9 mouse cellular contexts compared by ENCODE assay signal in genomic region chr10:81433541-81434289, GRCm38 (mm10). TPM values are rescaled to one million over a fixed set of nuclear protein-coding genes. Genes with fewer than 3 reads are reported as not detected.
DNase-seq lines count a peak whose midpoint lies in the region; ATAC-seq and TF ChIP-seq lines count a peak whose summit lies in the region.
"Had no signal": no experiment of that assay in that cellular context is flagged by ENCODE, and none has a peak within 500 bp of the region (broad histone marks: within the 10 kb centered on the region; RNA-seq: fewer than 3 reads in every experiment).

No protein-coding gene starts in this region.

- no peak overlapping the region for H3K4me2 ChIP-seq in forebrain, embryonic 13.5 days
- peak overlapping the region; percentile 51 for H3K4me2 ChIP-seq in hindbrain, postnatal 0 days (ENCODE audit: low read depth, low read length)
- H3K4me2 ChIP-seq in liver, postnatal 0 days (ENCODE audit: low read depth, low read length) = peak overlapping the region; percentile 59
- peak overlapping the region; percentile 54 for H3K4me2 ChIP-seq in neural tube, embryonic 13.5 days

- WGBS in forebrain, embryonic 13.5 days = 79% methylated on average over 26 of the region's 26 CpGs
- WGBS in hindbrain, postnatal 0 days = 51% methylated on average over 26 of the region's 26 CpGs
- WGBS in liver, postnatal 0 days (ENCODE audit: insufficient replicate concordance) = 62% methylated on average over 26 of the region's 26 CpGs
- 71% methylated on average over 26 of the region's 26 CpGs for WGBS in neural tube, embryonic 13.5 days

- H3K4me1 ChIP-seq in forebrain, embryonic 13.5 days = peaks cover 49% of the 10 kb centered on the region
- H3K4me1 ChIP-seq in hindbrain, postnatal 0 days (ENCODE audit: insufficient read depth, low read length) = peaks cover 31% of the 10 kb centered on the region
- H3K4me1 ChIP-seq in liver, postnatal 0 days (ENCODE audit: insufficient read depth) = peaks cover 33% of the 10 kb centered on the region
- peaks cover 47% of the 10 kb centered on the region for H3K4me1 ChIP-seq in neural tube, embryonic 13.5 days (replicated peaks)

- DNase-seq in frontal cortex, postnatal 14 days (ENCODE audit: low spot score in 2 of 2) = peak; percentile 12 to 41
- DNase-seq in frontal cortex, adult 2 months (ENCODE audit: extremely low spot score in 1 of 2, low spot score in 1 of 2) = no peak
- DNase-seq in MN1 (ENCODE audit: low spot score) = peak; percentile 80
- no peak for DNase-seq in hindbrain, postnatal 0 days (ENCODE audit: low spot score)
- peak; percentile 30 for DNase-seq in liver, postnatal 0 days
- peak; percentile 63 to 78 for DNase-seq in thymus, postnatal 36 days

- H3K27ac ChIP-seq in forebrain, embryonic 13.5 days = peak overlapping the region; percentile 28; the same call in 1 of the 2 replicates
- peak overlapping the region; percentile 37; the same call in 1 of the 2 replicates for H3K27ac ChIP-seq in hindbrain, postnatal 0 days
- 0 out of 2 replicates have a peak overlapping the region, but pooled peaks have one; percentile 5 for H3K27ac ChIP-seq in liver, postnatal 0 days (ENCODE audit: low read depth)
- H3K27ac ChIP-seq in neural tube, embryonic 13.5 days (replicated peaks) = 0 out of 2 replicates have a peak overlapping the region, but pooled peaks have one; percentile 18

- TF ChIP-seq EP300 in liver, postnatal 0 days (IDR thresholded peaks at IDR 0.05; ENCODE audit: low read depth) = no peak

- H3K4me3 ChIP-seq in forebrain, embryonic 13.5 days = no peak overlapping the region
- no peak overlapping the region for H3K4me3 ChIP-seq in hindbrain, postnatal 0 days (ENCODE audit: low read length)
- H3K4me3 ChIP-seq in liver, postnatal 0 days (ENCODE audit: low read depth, low read length) = no peak overlapping the region
- no peak overlapping the region for H3K4me3 ChIP-seq in neural tube, embryonic 13.5 days

- no peaks in the 10 kb centered on the region for H3K9me3 ChIP-seq in forebrain, embryonic 13.5 days (replicated peaks)
- H3K9me3 ChIP-seq in hindbrain, postnatal 0 days (ENCODE audit: low read length) = no peaks in the 10 kb centered on the region
- no peaks in the 10 kb centered on the region for H3K9me3 ChIP-seq in liver, postnatal 0 days (ENCODE audit: low read length)
- no peaks in the 10 kb centered on the region for H3K9me3 ChIP-seq in neural tube, embryonic 13.5 days

- no peaks in the 10 kb centered on the region for H3K27me3 ChIP-seq in forebrain, embryonic 13.5 days
- no peaks in the 10 kb centered on the region for H3K27me3 ChIP-seq in hindbrain, postnatal 0 days (ENCODE audit: insufficient read depth, low read length)
- H3K27me3 ChIP-seq in liver, postnatal 0 days (ENCODE audit: insufficient read depth, low read length) = peaks cover 6% of the 10 kb centered on the region; the same call in 1 of the 2 replicates
- peaks cover 5% of the 10 kb centered on the region for H3K27me3 ChIP-seq in neural tube, embryonic 13.5 days
- H3K27me3 ChIP-seq: Patski had no signal

- peak; percentile 44 for TF ChIP-seq CTCF in hindbrain, postnatal 0 days (IDR thresholded peaks at IDR 0.05; ENCODE audit: low read depth)
- TF ChIP-seq CTCF in liver, postnatal 0 days (IDR thresholded peaks at IDR 0.05; ENCODE audit: low read depth) = peak; percentile 26; the same call in 1 of the 2 replicates

- no peak for ATAC-seq in forebrain, embryonic 13.5 days
- ATAC-seq in hindbrain, postnatal 0 days = no peak
- ATAC-seq in liver, postnatal 0 days = no peak
- no peak for ATAC-seq in neural tube, embryonic 13.5 days (ENCODE audit: low read depth)

- H3K9ac ChIP-seq in forebrain, embryonic 13.5 days = no peak overlapping the region
- H3K9ac ChIP-seq in hindbrain, postnatal 0 days (replicated peaks; ENCODE audit: low read length) = no peak overlapping the region
- no peak overlapping the region for H3K9ac ChIP-seq in liver, postnatal 0 days (replicated peaks)
- peak overlapping the region; percentile 55; the same call in 1 of the 2 replicates for H3K9ac ChIP-seq in neural tube, embryonic 13.5 days

- no peaks in the 10 kb centered on the region for H3K36me3 ChIP-seq in forebrain, embryonic 13.5 days (ENCODE audit: poor library complexity, severe bottlenecking)
- H3K36me3 ChIP-seq in hindbrain, postnatal 0 days (ENCODE audit: insufficient read depth, low read length) = no peaks in the 10 kb centered on the region
- no peaks in the 10 kb centered on the region for H3K36me3 ChIP-seq in liver, postnatal 0 days (replicated peaks; ENCODE audit: insufficient read depth, low read length)
- H3K36me3 ChIP-seq in neural tube, embryonic 13.5 days = no peaks in the 10 kb centered on the region

RNA-seq across cellular contexts. Expression of gene Nfic, which starts 21.7 kb away (rescaled TPM):
- 39.6 and 47.7 TPM in 2 replicates for polyA plus RNA-seq in frontal cortex, adult 2 months (2012; rRNA removed)
- polyA plus RNA-seq in forebrain, embryonic 13.5 days (2015; fragmentation: Nextera tagmentation; extraction: Ambion mirVana) = 18.5 and 25.2 TPM in 2 replicates
- 17.2 and 26.5 TPM in 2 replicates for total RNA-seq in hindbrain, postnatal 0 days (2014; rRNA removed)
- 33.8 and 34.6 TPM in 2 replicates for polyA plus RNA-seq in hindbrain, postnatal 0 days (2015; fragmentation: Nextera tagmentation; extraction: Ambion mirVana)
- 19.6 and 21.1 TPM in 2 replicates for polyA plus RNA-seq in liver, postnatal 0 days (2015; fragmentation: Nextera tagmentation; extraction: Ambion mirVana)
- 27.1 and 27.9 TPM in 2 replicates for polyA plus RNA-seq in neural tube, embryonic 13.5 days (2015; fragmentation: Nextera tagmentation; extraction: Ambion mirVana)

RNA-seq across cellular contexts. Expression of gene Smim24, which starts 40.9 kb away (rescaled TPM):
- 3.6 and 4.5 TPM in 2 replicates for polyA plus RNA-seq in frontal cortex, adult 2 months (2012; rRNA removed)
- 1.8 TPM in 2 replicates for polyA plus RNA-seq in forebrain, embryonic 13.5 days (2015; fragmentation: Nextera tagmentation; extraction: Ambion mirVana)
- total RNA-seq in hindbrain, postnatal 0 days (2014; rRNA removed) = 2.9 and 3.7 TPM in 2 replicates
- polyA plus RNA-seq in hindbrain, postnatal 0 days (2015; fragmentation: Nextera tagmentation; extraction: Ambion mirVana) = 1.4 and 1.7 TPM in 2 replicates
- polyA plus RNA-seq in liver, postnatal 0 days (2015; fragmentation: Nextera tagmentation; extraction: Ambion mirVana) = 1.7 and 2.0 TPM in 2 replicates
- polyA plus RNA-seq in neural tube, embryonic 13.5 days (2015; fragmentation: Nextera tagmentation; extraction: Ambion mirVana) = 1.8 and 3.1 TPM in 2 replicates

RNA-seq across cellular contexts. Expression of gene Gm48552, which starts 44.9 kb away (rescaled TPM):
- 7.4 and 10.1 TPM in 2 replicates for polyA plus RNA-seq in frontal cortex, adult 2 months (2012; rRNA removed)
- 2.1 and 2.3 TPM in 2 replicates for polyA plus RNA-seq in forebrain, embryonic 13.5 days (2015; fragmentation: Nextera tagmentation; extraction: Ambion mirVana)
- 7.5 TPM in 2 replicates for total RNA-seq in hindbrain, postnatal 0 days (2014; rRNA removed)
- polyA plus RNA-seq in hindbrain, postnatal 0 days (2015; fragmentation: Nextera tagmentation; extraction: Ambion mirVana) = 2.7 and 4.0 TPM in 2 replicates
- polyA plus RNA-seq in liver, postnatal 0 days (2015; fragmentation: Nextera tagmentation; extraction: Ambion mirVana) = not detected in 2 replicates
- polyA plus RNA-seq in neural tube, embryonic 13.5 days (2015; fragmentation: Nextera tagmentation; extraction: Ambion mirVana) = 1.3 and 2.5 TPM in 2 replicates

RNA-seq across cellular contexts. Expression of gene Celf5, which starts 48.8 kb away (rescaled TPM):
- polyA plus RNA-seq in frontal cortex, adult 2 months (2012; rRNA removed) = 345 and 388 TPM in 2 replicates
- polyA plus RNA-seq in forebrain, embryonic 13.5 days (2015; fragmentation: Nextera tagmentation; extraction: Ambion mirVana) = 48.8 and 57.4 TPM in 2 replicates
- total RNA-seq in hindbrain, postnatal 0 days (2014; rRNA removed) = 93.9 and 128 TPM in 2 replicates
- polyA plus RNA-seq in hindbrain, postnatal 0 days (2015; fragmentation: Nextera tagmentation; extraction: Ambion mirVana) = 40.1 and 43.2 TPM in 2 replicates
- polyA plus RNA-seq in liver, postnatal 0 days (2015; fragmentation: Nextera tagmentation; extraction: Ambion mirVana) = not detected in 2 replicates
- 52.7 and 56.1 TPM in 2 replicates for polyA plus RNA-seq in neural tube, embryonic 13.5 days (2015; fragmentation: Nextera tagmentation; extraction: Ambion mirVana)

RNA-seq across cellular contexts. Expression of gene Gm48551, which starts 49.4 kb away (rescaled TPM):
- polyA plus RNA-seq in frontal cortex, adult 2 months (2012; rRNA removed) = 6.9 and 8.9 TPM in 2 replicates
- 4.2 and 5.8 TPM in 2 replicates for polyA plus RNA-seq in forebrain, embryonic 13.5 days (2015; fragmentation: Nextera tagmentation; extraction: Ambion mirVana)
- 2.1 and 3.3 TPM in 2 replicates for total RNA-seq in hindbrain, postnatal 0 days (2014; rRNA removed)
- 5.3 and 7.0 TPM in 2 replicates for polyA plus RNA-seq in hindbrain, postnatal 0 days (2015; fragmentation: Nextera tagmentation; extraction: Ambion mirVana)
- 0.40 and 0.70 TPM in 2 replicates for polyA plus RNA-seq in liver, postnatal 0 days (2015; fragmentation: Nextera tagmentation; extraction: Ambion mirVana)
- polyA plus RNA-seq in neural tube, embryonic 13.5 days (2015; fragmentation: Nextera tagmentation; extraction: Ambion mirVana) = 5.2 and 8.2 TPM in 2 replicates

Comparison
In these comparisons a context has a peak if more than half of its experiments do, and no peak if none do; other contexts are left out.
1. DNase-seq: peak in frontal cortex, postnatal 14 days (2 of 2), MN1 (single experiment), liver, postnatal 0 days (single experiment) and thymus, postnatal 36 days (2 of 2); none in frontal cortex, adult 2 months (0 of 2) and hindbrain, postnatal 0 days (single experiment).
2. Peak in every context shown above with its lines, with median percentiles within 50 percentile points of each other: H3K27ac ChIP-seq.